Mouse (Mus musculus) thymus, adult 2 months (tissue): Measurements from ENCODE around the gene Slc2a12. TPM values are rescaled to one million over a fixed set of nuclear protein-coding genes. Genes with fewer than 3 reads are reported as not detected.

ENCODE experiments used
- DNase-seq: peaks from one replicate; pipeline ENCODE4 v3.0.0; 2021
- H3K27ac ChIP-seq: fragments of 200-500 bp; 2 replicates; pipeline ENCODE4 v1.5.1; 2012; ENCODE audit warnings: low read length, control low read depth; ENCODE audit not compliant: control insufficient read depth, insufficient read depth
- H3K27me3 ChIP-seq: fragments of 200-500 bp; 2 replicates; pipeline ENCODE4 v1.6.1; 2012; ENCODE audit warnings: mild to moderate bottlenecking, low read length, moderate library complexity, mixed read lengths; ENCODE audit not compliant: control insufficient read depth, insufficient read depth
- H3K36me3 ChIP-seq: fragments of 200-500 bp; 2 replicates; pipeline ENCODE4 v1.6.1; 2012; ENCODE audit warnings: mild to moderate bottlenecking, low read length, moderate library complexity; ENCODE audit not compliant: control insufficient read depth, insufficient read depth
- H3K4me1 ChIP-seq: fragments of 200-500 bp; replicated peaks from 2 replicates; pipeline ENCODE4 v1.6.1; 2012; ENCODE audit warnings: low read length; ENCODE audit not compliant: control insufficient read depth, insufficient read depth
- H3K4me3 ChIP-seq: fragments of 200-500 bp; 2 replicates; pipeline ENCODE4 v1.5.1; 2012; ENCODE audit warnings: mild to moderate bottlenecking, low read length, control low read depth, moderate library complexity; ENCODE audit not compliant: control insufficient read depth, insufficient read depth
- CTCF ChIP-seq: fragments of 200-500 bp; IDR thresholded peaks from 2 replicates; pipeline ENCODE4 v1.5.1; 2012; ENCODE audit warnings: mild to moderate bottlenecking, control low read depth, low read length, moderate library complexity, borderline replicate concordance; ENCODE audit not compliant: control insufficient read depth, poor library complexity, insufficient read depth; ENCODE audit errors: extremely low read depth
- POLR2A ChIP-seq: fragments of 200-500 bp; IDR thresholded peaks from 2 replicates; pipeline ENCODE4 v1.6.1; 2012; ENCODE audit warnings: mild to moderate bottlenecking, low read length, control low read depth, moderate library complexity; ENCODE audit not compliant: control insufficient read depth, poor library complexity, insufficient read depth; ENCODE audit errors: extremely low read depth
- WGBS: fragments of 180-500 bp; shearing (Covaris S2); methylation state at CpG from one replicate; pipeline ENCODE4 v1.1.7; 2018; 5-methylcytosine and 5-hydroxymethylcytosine counted together
- polyA plus RNA-seq: library from polyadenylated mRNA; depleted of rRNA; stranded (reverse); fragments of >200 nt; gene quantifications from 2 replicates; pipeline ENCODE4 v1.2.3, GENCODE M21; 2012

Slc2a12 gene
- polyA plus RNA-seq, 1 experiment, result 0.88 TPM

GRCm38 (mm10) chr10:22633406-22634306 is 11.2 kb upstream of the Slc2a12 start:
- no peaks in the 10 kb centered on the region for H3K36me3 ChIP-seq
- no peaks in the 10 kb centered on the region for H3K4me1 ChIP-seq
- no peak overlapping the region for H3K4me3 ChIP-seq
- 68% methylated on average over 6 of the region's 6 CpGs for WGBS
- no peak overlapping the region for H3K27ac ChIP-seq
- H3K27me3 ChIP-seq, result no peaks in the 10 kb centered on the region
- DNase-seq, result no peak
- no peak for TF ChIP-seq CTCF
- TF ChIP-seq POLR2A, result no peak

DNA sequence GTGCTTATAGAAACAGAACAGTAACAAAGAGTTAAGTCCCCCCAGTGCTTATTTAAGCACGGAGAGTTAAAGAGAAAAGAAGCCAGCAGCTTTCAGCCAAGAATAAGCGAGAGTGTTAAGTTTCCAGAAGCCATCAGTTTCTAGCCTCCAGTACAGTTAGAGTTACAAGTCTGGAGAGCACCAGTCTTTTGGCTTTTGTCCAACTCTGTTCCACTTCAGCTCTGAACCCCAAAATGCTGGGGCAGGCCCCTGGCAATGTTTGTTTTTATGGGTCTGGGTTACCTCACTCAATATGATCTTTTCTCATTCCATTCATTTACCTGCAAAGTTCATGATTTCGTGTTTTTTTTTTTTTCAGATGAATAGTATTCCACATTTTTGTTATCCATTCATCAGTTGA is 7.6 kb upstream of the Slc2a12 start:
- TF ChIP-seq CTCF (no peak), POLR2A (no peak)
- DNase-seq, result no peak
- no peaks in the 10 kb centered on the region for H3K27me3 ChIP-seq
- no peaks in the 10 kb centered on the region for H3K36me3 ChIP-seq
- WGBS, result 78% methylated on average over 3 of the region's 3 CpGs
- H3K27ac ChIP-seq, result no peak overlapping the region
- no peak overlapping the region for H3K4me3 ChIP-seq
- no peaks in the 10 kb centered on the region for H3K4me1 ChIP-seq

DNA sequence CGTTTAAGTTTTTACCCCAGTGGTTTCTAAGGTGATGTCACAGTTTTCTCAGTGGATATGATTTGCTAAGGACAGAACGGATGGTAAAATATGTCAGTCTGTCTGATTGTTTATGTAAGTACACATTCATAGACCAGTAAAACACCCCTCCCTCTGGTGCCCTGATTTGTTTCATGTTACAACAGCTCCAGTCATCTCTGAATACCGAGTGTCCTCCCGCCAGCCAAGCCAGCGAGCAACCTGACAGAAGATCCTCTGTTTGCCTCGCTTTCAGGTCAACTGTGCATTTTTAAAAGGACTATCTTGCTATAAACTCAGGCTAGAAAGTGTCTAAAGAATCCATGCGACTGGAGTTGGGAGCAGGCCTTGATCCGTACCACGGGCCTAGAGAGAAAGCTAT is 640 bp upstream of the Slc2a12 start:
- no peak for TF ChIP-seq POLR2A
- Histone ChIP-seq H3K36me3 (no peaks in the 10 kb centered on the region), H3K4me1 (0 out of 2 replicates have a peak, but pooled peaks cover 4% of the 10 kb centered on the region), H3K4me3 (no peak overlapping the region), H3K27me3 (no peaks in the 10 kb centered on the region), H3K27ac (no peak overlapping the region)
- WGBS, result 94% methylated on average over 9 of the region's 9 CpGs
- DNase-seq, result no peak

GRCm38 (mm10) chr10:22648702-22649101 is 3.9 kb downstream of the Slc2a12 start:
- 0 out of 2 replicates have a peak, but pooled peaks cover 4% of the 10 kb centered on the region for H3K4me1 ChIP-seq
- H3K4me3 ChIP-seq, result no peak overlapping the region
- H3K36me3 ChIP-seq, result no peaks in the 10 kb centered on the region
- WGBS, result 88% methylated on average over 4 of the region's 4 CpGs
- TF ChIP-seq POLR2A (no peak), CTCF (no peak)
- H3K27me3 ChIP-seq, result no peaks in the 10 kb centered on the region
- H3K27ac ChIP-seq, result no peak overlapping the region
- DNase-seq, result no peak

- Histone ChIP-seq H3K27ac (no peak overlapping the region), H3K4me1 (no peaks in the 10 kb centered on the region), H3K27me3 (no peaks in the 10 kb centered on the region), H3K4me3 (no peak overlapping the region), H3K36me3 (no peaks in the 10 kb centered on the region)
- WGBS, result 78% methylated on average over 6 of the region's 6 CpGs
- TF ChIP-seq CTCF (no peak), POLR2A (no peak)
- no peak for DNase-seq
Measured at GRCm38 (mm10) chr10:22653820-22654219, 9.0 kb downstream of the Slc2a12 start.

DNA sequence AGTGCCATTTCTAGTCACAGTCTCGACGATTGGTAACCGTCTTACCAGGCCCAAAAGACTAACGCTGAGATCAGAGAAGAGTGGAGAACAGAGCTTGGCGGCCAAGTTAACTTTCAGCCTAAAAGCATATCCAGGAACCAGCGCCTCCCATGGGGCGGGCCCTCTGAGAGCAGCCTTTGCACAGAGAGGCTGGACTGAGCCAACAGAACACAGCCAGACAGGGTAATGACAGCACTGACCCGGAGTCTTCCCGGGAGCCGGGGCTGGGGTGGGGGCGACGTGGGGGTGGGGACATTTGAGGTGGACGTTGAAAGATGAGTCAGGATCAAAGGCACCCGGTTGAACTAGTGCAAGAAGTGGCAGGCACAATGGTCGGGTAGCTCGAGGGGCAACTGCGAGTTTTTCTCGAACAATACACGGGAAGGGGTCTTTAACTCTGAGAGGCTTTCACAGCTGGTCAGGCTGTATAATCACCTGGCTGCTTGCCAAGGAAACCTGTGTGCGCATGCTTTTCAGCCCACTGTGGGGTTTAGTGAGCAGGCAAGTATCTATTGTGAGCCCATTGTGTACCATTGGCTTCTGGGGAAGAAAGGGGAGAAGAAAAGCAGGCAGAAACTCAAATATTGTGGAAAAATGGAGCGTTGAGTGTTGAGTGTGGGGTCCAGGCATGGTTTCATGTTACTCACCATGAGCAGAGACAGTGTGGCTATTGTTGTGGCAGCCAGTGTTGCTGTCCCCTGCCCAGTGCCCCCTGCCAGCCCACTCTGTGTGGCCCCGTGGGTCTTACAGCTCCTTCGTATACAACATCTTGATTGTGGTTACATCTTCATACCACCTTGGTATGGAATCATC is 13.9 kb downstream of the Slc2a12 start:
- Histone ChIP-seq H3K4me1 (no peaks in the 10 kb centered on the region), H3K27ac (no peak overlapping the region), H3K27me3 (no peaks in the 10 kb centered on the region), H3K36me3 (no peaks in the 10 kb centered on the region), H3K4me3 (no peak overlapping the region)
- 81% methylated on average over 23 of the region's 23 CpGs for WGBS
- TF ChIP-seq CTCF (no peak), POLR2A (no peak)
- DNase-seq, result no peak
